Mouse (Mus musculus) forebrain, embryonic 16.5 days (tissue): ENCODE measurements around the gene Taar7d. TPM values are rescaled to one million over a fixed set of nuclear protein-coding genes. Genes with fewer than 3 reads are reported as not detected.

ENCODE experiments used
- ATAC-seq: fragments of 200-750 bp; cut with Nextera tagmentation; 2 replicates; pipeline ENCODE4 v1.8.0; 2017; ENCODE audit warnings: mild to moderate bottlenecking, moderate library complexity
- H3K27ac ChIP-seq: fragments of 300-500 bp; sonication (generic); 2 replicates; pipeline ENCODE4 v1.5.1; 2014; ENCODE audit warnings: low read length, control low read depth
- H3K27me3 ChIP-seq: fragments of 300-500 bp; sonication (generic); replicated peaks from 2 replicates; pipeline ENCODE4 v1.6.1; 2014; ENCODE audit warnings: low read length; ENCODE audit not compliant: control insufficient read depth, insufficient read depth
- H3K36me3 ChIP-seq: fragments of 300-500 bp; sonication (generic); 2 replicates; pipeline ENCODE4 v1.6.1; 2014; ENCODE audit not compliant: control insufficient read depth, insufficient read depth
- H3K4me1 ChIP-seq: fragments of 300-500 bp; sonication (generic); replicated peaks from 2 replicates; pipeline ENCODE4 v1.6.1; 2014; ENCODE audit warnings: low read length; ENCODE audit not compliant: control insufficient read depth, insufficient read depth
- H3K4me2 ChIP-seq: fragments of 300-500 bp; sonication (generic); 2 replicates; pipeline ENCODE4 v1.6.1; 2014; ENCODE audit warnings: mild to moderate bottlenecking, low read length, control low read depth
- H3K4me3 ChIP-seq: fragments of 300-500 bp; sonication (generic); replicated peaks from 2 replicates; pipeline ENCODE4 v1.5.1; 2014; ENCODE audit warnings: mild to moderate bottlenecking, low read length, control low read depth
- H3K9ac ChIP-seq: fragments of 300-500 bp; sonication (generic); replicated peaks from 2 replicates; pipeline ENCODE4 v1.6.1; 2014; ENCODE audit warnings: low read depth, low read length, control low read depth
- H3K9me3 ChIP-seq: fragments of 300-500 bp; sonication (generic); 2 replicates; pipeline ENCODE4 v1.6.1; 2016; ENCODE audit warnings: low read length; ENCODE audit not compliant: control insufficient read depth
- WGBS: fragments of 180-500 bp; shearing (Covaris S2); extraction: QIAGEN DNeasy Blood & Tissue Kit; methylation state at CpG from one replicate; pipeline ENCODE4 v1.1.7; 2014; 5-methylcytosine and 5-hydroxymethylcytosine counted together
- polyA plus RNA-seq: library from polyadenylated mRNA; unstranded; fragments of >200 nt; fragmentation: Nextera tagmentation; extraction: Ambion mirVana; gene quantifications from 2 replicates; pipeline ENCODE4 v1.2.1, GENCODE M21; 2015

The Taar7d gene
- polyA plus RNA-seq, result not detected in 2 replicates

DNA sequence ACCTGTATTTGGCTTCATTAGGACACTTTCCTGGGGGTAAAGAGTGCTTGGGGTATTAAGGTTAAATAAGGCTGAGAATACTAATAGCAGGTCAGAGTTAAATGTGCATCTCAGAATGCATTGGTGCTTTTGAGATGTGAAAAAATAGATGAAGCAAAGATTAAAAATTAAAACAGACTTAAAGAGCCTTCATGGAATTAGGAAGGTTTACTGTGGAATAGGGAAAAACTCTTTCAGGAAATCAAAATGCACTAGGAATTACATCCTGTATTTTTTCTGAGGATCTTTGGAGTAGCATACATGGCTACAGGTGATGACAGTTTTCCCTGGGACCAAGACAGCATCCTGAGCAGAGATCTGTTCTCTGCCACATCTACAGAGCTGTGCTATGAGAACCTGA is at the start of gene Taar7d:
Taar7d (plus strand) TSS at position 301 of the 400 bp plus-strand sequence.
- H3K9ac ChIP-seq, result no peak within 1 kb of the TSS
- no peaks in the 10 kb centered on the region for H3K4me1 ChIP-seq
- no peaks in the 10 kb centered on the region for H3K27me3 ChIP-seq
- no peak within 1 kb of the TSS for H3K4me2 ChIP-seq
- ATAC-seq, result no peak
- H3K4me3 ChIP-seq, result no peak within 1 kb of the TSS
- H3K9me3 ChIP-seq, result no peaks in the 10 kb centered on the region
- H3K27ac ChIP-seq, result no peak within 1 kb of the TSS
- no peaks in the 10 kb centered on the region for H3K36me3 ChIP-seq

DNA sequence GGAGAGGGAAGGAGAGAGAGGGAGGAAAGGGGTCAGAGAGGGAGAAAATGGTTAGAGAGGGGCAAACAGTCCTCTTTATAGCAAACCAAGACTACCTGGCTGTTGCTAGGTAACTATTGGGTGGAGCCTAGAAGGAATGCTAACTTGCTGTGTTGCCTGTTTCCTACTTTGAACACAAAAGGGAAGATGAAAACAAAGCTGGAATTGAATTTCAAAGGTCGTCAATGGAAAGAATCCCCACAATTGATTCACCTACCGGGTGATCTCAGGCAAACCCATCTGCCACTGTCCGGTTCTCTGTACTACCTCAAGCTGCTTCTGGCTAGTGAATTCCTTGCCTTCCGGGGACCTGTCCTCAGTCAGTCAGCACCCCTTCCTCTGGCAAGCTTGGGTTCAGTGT is 49.1 kb upstream of the Taar7d start:
- no peak overlapping the region for H3K9ac ChIP-seq
- no peaks in the 10 kb centered on the region for H3K36me3 ChIP-seq
- H3K4me1 ChIP-seq, result no peaks in the 10 kb centered on the region
- 32% methylated on average over 4 of the region's 4 CpGs for WGBS
- no peak overlapping the region for H3K27ac ChIP-seq
- no peak for ATAC-seq
- no peaks in the 10 kb centered on the region for H3K27me3 ChIP-seq
- H3K4me2 ChIP-seq, result no peak overlapping the region
- H3K9me3 ChIP-seq, result no peaks in the 10 kb centered on the region
- no peak overlapping the region for H3K4me3 ChIP-seq

DNA sequence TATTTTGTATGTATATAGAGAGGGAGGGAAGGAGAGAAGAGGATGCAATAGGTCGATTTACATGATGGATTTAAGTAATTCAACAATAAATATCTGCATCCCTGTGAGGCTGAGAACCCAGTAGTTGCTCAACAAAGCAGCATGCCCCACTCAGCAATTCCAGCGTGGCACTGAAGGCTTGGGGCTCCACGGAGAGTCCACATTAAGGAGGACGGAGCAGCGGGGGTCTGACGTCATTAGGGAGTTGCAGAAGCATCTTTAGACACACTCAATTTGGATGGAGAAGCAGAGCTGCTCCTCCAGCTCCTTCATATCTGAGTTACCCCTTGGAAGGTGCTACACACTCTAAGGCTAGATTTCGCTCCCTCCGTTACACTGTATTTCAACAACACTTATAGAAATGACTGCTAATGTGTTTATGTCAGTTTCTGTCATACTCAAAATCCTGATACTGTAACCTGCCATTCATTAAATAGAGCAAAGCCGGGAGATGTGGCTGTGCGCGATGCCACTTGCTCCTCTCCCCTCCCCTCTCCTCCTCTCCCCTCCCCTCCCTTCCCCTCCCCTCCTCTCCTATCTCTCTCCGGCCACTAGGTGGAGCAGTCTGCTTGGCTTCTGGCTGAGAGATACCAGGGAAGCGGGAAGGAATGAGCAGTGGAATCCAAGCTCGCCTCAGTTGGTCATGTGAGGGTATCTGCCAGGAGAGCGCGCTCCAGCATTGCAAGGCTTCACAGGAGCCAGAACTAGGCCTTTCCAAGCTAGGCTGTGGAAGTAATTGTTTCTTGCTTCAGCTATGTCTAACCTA is 47.9 kb upstream of the Taar7d start:
- Histone ChIP-seq H3K9ac (no peak overlapping the region), H3K4me1 (no peaks in the 10 kb centered on the region), H3K4me3 (no peak overlapping the region), H3K36me3 (no peaks in the 10 kb centered on the region), H3K4me2 (no peak overlapping the region), H3K9me3 (no peaks in the 10 kb centered on the region), H3K27ac (no peak overlapping the region), H3K27me3 (no peaks in the 10 kb centered on the region)
- 50% methylated on average over 16 of the region's 16 CpGs for WGBS
- ATAC-seq, result peak; percentile 91

DNA sequence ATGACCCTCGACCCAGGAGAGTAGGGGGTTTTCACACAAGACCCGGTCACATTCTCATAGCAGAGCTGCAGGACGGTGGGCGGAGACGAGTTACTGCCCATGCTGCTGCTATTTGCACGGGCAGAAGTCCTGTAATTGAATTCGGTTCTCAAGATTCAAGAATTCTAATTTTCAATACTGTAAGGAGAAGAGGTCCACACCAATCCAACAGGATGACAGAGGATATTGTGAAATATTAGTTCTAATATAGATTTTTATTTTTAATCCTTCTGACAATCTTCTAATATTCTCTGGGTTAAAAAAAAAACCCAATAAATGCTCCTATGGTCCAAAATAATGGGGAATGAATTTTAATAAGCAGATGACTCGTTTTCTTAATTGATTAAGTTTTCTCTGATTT is 41.5 kb upstream of the Taar7d start, which contains the start of gene Taar6:
Taar6 (minus strand) TSS at position 101 of the 400 bp plus-strand sequence.
- no peak within 1 kb of the TSS for H3K27ac ChIP-seq
- H3K4me1 ChIP-seq, result no peaks in the 10 kb centered on the region
- H3K9me3 ChIP-seq, result no peaks in the 10 kb centered on the region
- H3K36me3 ChIP-seq, result no peaks in the 10 kb centered on the region
- no peak for ATAC-seq
- H3K9ac ChIP-seq, result no peak within 1 kb of the TSS
- no peaks in the 10 kb centered on the region for H3K27me3 ChIP-seq
- H3K4me2 ChIP-seq, result no peak within 1 kb of the TSS
- WGBS, result 82% methylated on average over 8 of the region's 8 CpGs
- H3K4me3 ChIP-seq, result no peak within 1 kb of the TSS

DNA sequence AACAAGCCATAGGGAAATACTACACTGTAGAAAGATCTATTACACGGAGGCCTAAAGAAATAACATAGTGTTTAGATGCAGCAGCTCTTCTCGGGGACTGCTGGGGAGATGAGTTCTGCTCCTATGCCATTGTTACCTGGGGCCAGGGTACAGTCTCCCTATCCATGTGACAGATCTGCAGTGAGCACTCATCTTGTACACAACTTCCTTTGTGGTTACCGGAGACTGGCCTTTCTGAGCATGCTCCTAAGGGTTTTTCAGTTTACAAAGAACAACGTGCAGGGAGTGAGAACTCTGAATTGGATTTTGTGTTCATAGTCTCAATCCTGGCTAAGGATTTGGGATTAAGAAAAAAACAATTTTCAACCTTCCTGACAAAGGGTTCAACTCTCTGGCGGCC is 40.6 kb upstream of the Taar7d start:
- no peaks in the 10 kb centered on the region for H3K4me1 ChIP-seq
- no peak overlapping the region for H3K27ac ChIP-seq
- ATAC-seq, result no peak
- H3K4me2 ChIP-seq, result no peak overlapping the region
- H3K27me3 ChIP-seq, result no peaks in the 10 kb centered on the region
- H3K9me3 ChIP-seq, result no peaks in the 10 kb centered on the region
- no peak overlapping the region for H3K9ac ChIP-seq
- H3K4me3 ChIP-seq, result no peak overlapping the region
- 74% methylated on average over 5 of the region's 5 CpGs for WGBS
- no peaks in the 10 kb centered on the region for H3K36me3 ChIP-seq

DNA sequence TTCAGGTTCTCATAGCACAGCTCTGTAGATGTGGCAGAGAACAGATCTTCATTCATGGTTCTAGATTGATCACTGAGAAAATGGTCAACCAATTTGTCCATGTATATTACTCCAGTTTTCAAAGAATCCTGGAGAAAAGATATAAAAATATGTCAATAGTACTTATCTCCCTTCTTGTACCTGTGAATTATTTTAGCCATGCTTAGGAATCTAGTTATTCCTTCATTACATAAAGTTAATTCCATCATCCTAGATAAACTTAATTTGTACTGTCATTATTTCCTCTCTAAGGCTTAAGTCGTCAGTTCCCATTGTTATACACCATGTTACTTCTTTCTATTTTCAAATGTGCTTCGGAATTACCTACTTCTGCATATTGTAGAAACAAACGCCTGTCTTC is 33.6 kb upstream of the Taar7d start, which contains the start of gene Taar7a:
Taar7a (minus strand) TSS at position 101 of the 400 bp plus-strand sequence.
- Histone ChIP-seq H3K27ac (no peak within 1 kb of the TSS), H3K4me1 (no peaks in the 10 kb centered on the region), H3K27me3 (no peaks in the 10 kb centered on the region), H3K9ac (no peak within 1 kb of the TSS), H3K9me3 (no peaks in the 10 kb centered on the region), H3K4me2 (no peak within 1 kb of the TSS), H3K4me3 (no peak within 1 kb of the TSS), H3K36me3 (no peaks in the 10 kb centered on the region)
- no peak for ATAC-seq
- WGBS, result 80% methylated on average over 3 of the region's 3 CpGs

DNA sequence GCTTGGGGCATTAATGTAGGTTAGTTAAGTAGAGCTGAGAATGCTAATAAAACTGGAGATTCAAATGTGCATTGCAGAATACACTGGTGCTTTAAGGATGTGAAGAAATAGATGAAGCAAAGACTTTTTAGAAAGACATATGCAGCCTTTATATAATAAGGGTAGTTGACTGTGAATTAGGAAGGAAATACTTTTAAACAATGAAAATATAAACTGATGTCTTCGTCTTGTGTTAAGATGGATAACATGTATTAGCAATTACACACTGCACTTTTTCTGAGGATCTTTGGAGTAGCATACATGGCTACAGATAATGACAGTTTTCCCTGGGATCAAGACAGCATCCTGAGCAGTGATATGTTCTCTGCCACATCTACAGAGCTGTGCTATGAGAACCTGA is 27.4 kb upstream of the Taar7d start, which contains the start of gene Taar7b:
Taar7b (plus strand) TSS at position 301 of the 400 bp plus-strand sequence.
- H3K27ac ChIP-seq, result no peak within 1 kb of the TSS
- WGBS, result 89% methylated on average over 1 of the region's 1 CpGs
- no peak for ATAC-seq
- no peaks in the 10 kb centered on the region for H3K27me3 ChIP-seq
- H3K9me3 ChIP-seq, result no peaks in the 10 kb centered on the region
- H3K4me1 ChIP-seq, result no peaks in the 10 kb centered on the region
- no peaks in the 10 kb centered on the region for H3K36me3 ChIP-seq
- no peak within 1 kb of the TSS for H3K4me3 ChIP-seq
- no peak within 1 kb of the TSS for H3K9ac ChIP-seq
- H3K4me2 ChIP-seq, result no peak within 1 kb of the TSS

DNA sequence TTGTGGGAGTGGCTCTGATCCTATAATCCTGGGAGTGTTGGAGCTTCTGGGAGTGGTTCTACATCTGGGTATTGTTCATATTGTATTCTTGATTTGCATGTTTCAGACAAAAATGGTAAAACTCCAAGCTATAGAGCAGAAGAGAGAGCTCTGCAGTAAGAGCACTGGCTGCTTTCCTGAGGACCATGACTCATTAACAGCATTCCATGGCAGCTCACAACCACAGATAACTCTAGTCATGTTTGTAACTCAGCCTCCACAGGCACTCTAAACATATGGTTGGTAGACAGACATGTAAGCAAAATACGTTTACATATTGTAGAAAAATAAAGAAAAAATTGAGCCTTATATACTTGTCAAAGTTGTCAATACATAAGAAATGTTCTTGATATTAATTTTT is 20.6 kb upstream of the Taar7d start:
- no peak overlapping the region for H3K9ac ChIP-seq
- H3K36me3 ChIP-seq, result no peaks in the 10 kb centered on the region
- H3K4me3 ChIP-seq, result no peak overlapping the region
- WGBS, result 73% methylated on average over 1 of the region's 1 CpGs
- ATAC-seq, result no peak
- no peaks in the 10 kb centered on the region for H3K4me1 ChIP-seq
- H3K4me2 ChIP-seq, result no peak overlapping the region
- no peak overlapping the region for H3K27ac ChIP-seq
- no peaks in the 10 kb centered on the region for H3K9me3 ChIP-seq
- H3K27me3 ChIP-seq, result no peaks in the 10 kb centered on the region

DNA sequence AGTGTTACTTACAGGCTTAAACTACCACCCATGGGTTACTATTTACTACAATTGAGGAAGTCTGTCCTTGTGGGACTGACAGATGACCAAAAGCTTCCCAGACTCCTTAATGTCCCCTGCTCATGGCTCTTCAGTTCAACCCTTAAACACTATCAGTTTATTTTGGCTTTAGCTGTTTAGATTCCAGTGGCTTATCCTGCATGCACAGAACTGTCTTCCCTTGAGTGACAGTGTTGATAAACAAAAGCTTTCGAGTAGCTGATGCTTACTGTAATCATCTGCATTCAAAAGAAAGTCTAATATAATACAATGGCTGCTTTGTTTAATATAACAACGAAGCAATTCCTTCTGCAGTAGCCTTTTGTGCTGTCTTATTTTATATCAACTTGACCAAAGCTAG is 20.0 kb upstream of the Taar7d start:
- Histone ChIP-seq H3K4me2 (no peak overlapping the region), H3K4me3 (no peak overlapping the region), H3K9ac (no peak overlapping the region), H3K27ac (no peak overlapping the region), H3K4me1 (no peaks in the 10 kb centered on the region), H3K9me3 (no peaks in the 10 kb centered on the region), H3K27me3 (no peaks in the 10 kb centered on the region), H3K36me3 (no peaks in the 10 kb centered on the region)
- 43% methylated on average over 2 of the region's 2 CpGs for WGBS
- no peak for ATAC-seq
